In genomic region chr8:100101957-100102356, GRCm38 (mm10) we compare ENCODE assay signal across 24 mouse cellular contexts.
DNase-seq lines count a peak whose midpoint lies in the region; ATAC-seq and TF ChIP-seq lines count a peak whose summit lies in the region.
"Had no signal": no experiment of that assay in that cellular context is flagged by ENCODE, and none has a peak within 500 bp of the region (broad histone marks: within the 10 kb centered on the region; RNA-seq: fewer than 3 reads in every experiment).

No protein-coding gene starts in this region.

- H3K36me3 ChIP-seq in forebrain, embryonic 13.5 days (ENCODE audit: poor library complexity, severe bottlenecking) = no peaks in the 10 kb centered on the region
- H3K36me3 ChIP-seq in forebrain, embryonic 11.5 days (ENCODE audit: control insufficient read depth, insufficient read depth, low read length) = no peaks in the 10 kb centered on the region
- H3K36me3 ChIP-seq in embryonic facial prominence, embryonic 14.5 days (ENCODE audit: control insufficient read depth, insufficient read depth, low read length) = no peaks in the 10 kb centered on the region
- no peaks in the 10 kb centered on the region for H3K36me3 ChIP-seq in forebrain, postnatal 0 days (ENCODE audit: insufficient read depth)
- H3K36me3 ChIP-seq in kidney, embryonic 15.5 days = no peaks in the 10 kb centered on the region
- H3K36me3 ChIP-seq: embryonic facial prominence, embryonic 15.5 days; heart, embryonic 10.5 days; hindbrain, embryonic 13.5 days had no signal

- H3K9ac ChIP-seq in forebrain, embryonic 13.5 days = no peak overlapping the region
- H3K9ac ChIP-seq in forebrain, embryonic 11.5 days (ENCODE audit: low read length) = no peak overlapping the region
- H3K9ac ChIP-seq in embryonic facial prominence, embryonic 14.5 days (ENCODE audit: low read depth, low read length) = no peak overlapping the region
- H3K9ac ChIP-seq in forebrain, postnatal 0 days = no peak overlapping the region
- H3K9ac ChIP-seq in kidney, embryonic 15.5 days = no peak overlapping the region
- H3K9ac ChIP-seq: embryonic facial prominence, embryonic 15.5 days; hindbrain, embryonic 13.5 days had no signal

- DNase-seq in forebrain, embryonic 11.5 days (ENCODE audit: low spot score) = no peak
- DNase-seq in layer of hippocampus, adult 9-11 months = peak; percentile 15
- no peak for DNase-seq in layer of hippocampus, postnatal 10 days (ENCODE audit: low spot score in 2 of 2)
- peak; percentile 2 for DNase-seq in embryonic facial prominence, embryonic 14.5 days (ENCODE audit: low spot score)
- DNase-seq in forebrain, postnatal 0 days = peak; percentile 35
- DNase-seq in lung, postnatal 25 days (ENCODE audit: low spot score) = no peak
- DNase-seq: adrenal gland, postnatal 14 days; cerebellum, adult 2 months; cerebellum, postnatal 14 days; gastrocnemius, postnatal 10 days; heart, adult 18-20 months; heart, postnatal 10 days; heart, postnatal 4 days; kidney, adult 11 months had no signal

- H3K27me3 ChIP-seq in forebrain, embryonic 13.5 days = no peaks in the 10 kb centered on the region
- no peaks in the 10 kb centered on the region for H3K27me3 ChIP-seq in forebrain, embryonic 11.5 days (ENCODE audit: control insufficient read depth, insufficient read depth, low read length)
- no peaks in the 10 kb centered on the region for H3K27me3 ChIP-seq in embryonic facial prominence, embryonic 14.5 days (replicated peaks; ENCODE audit: control insufficient read depth, insufficient read depth, low read length)
- H3K27me3 ChIP-seq in forebrain, postnatal 0 days (ENCODE audit: insufficient read depth, low read length) = no peaks in the 10 kb centered on the region
- no peaks in the 10 kb centered on the region for H3K27me3 ChIP-seq in kidney, embryonic 15.5 days
- H3K27me3 ChIP-seq: CH12.LX; embryonic facial prominence, embryonic 15.5 days; hindbrain, embryonic 13.5 days; Patski had no signal

- H3K4me2 ChIP-seq in forebrain, embryonic 13.5 days = no peak overlapping the region
- no peak overlapping the region for H3K4me2 ChIP-seq in forebrain, embryonic 11.5 days (ENCODE audit: low read depth, low read length, severe bottlenecking)
- no peak overlapping the region for H3K4me2 ChIP-seq in embryonic facial prominence, embryonic 14.5 days (ENCODE audit: low read depth, low read length)
- H3K4me2 ChIP-seq in forebrain, postnatal 0 days (ENCODE audit: low read depth) = no peak overlapping the region
- no peak overlapping the region for H3K4me2 ChIP-seq in kidney, embryonic 15.5 days
- H3K4me2 ChIP-seq: embryonic facial prominence, embryonic 15.5 days; hindbrain, embryonic 13.5 days had no signal

- peak; percentile 88 for ATAC-seq in forebrain, embryonic 13.5 days
- no peak for ATAC-seq in forebrain, embryonic 11.5 days (replicated peaks; ENCODE audit: low FRiP score)
- ATAC-seq in embryonic facial prominence, embryonic 14.5 days (ENCODE audit: low read depth) = no peak
- ATAC-seq in forebrain, postnatal 0 days = peak; percentile 92
- ATAC-seq in kidney, embryonic 15.5 days (replicated peaks; ENCODE audit: low FRiP score) = no peak
- ATAC-seq: activated CD4-positive, CD25-positive, alpha-beta regulatory T cell, adult 4 months; hindbrain, postnatal 0 days; Patski had no signal

- no peaks in the 10 kb centered on the region for H3K4me1 ChIP-seq in forebrain, embryonic 13.5 days
- no peaks in the 10 kb centered on the region for H3K4me1 ChIP-seq in forebrain, embryonic 11.5 days (replicated peaks; ENCODE audit: control insufficient read depth, insufficient read depth, low read length)
- H3K4me1 ChIP-seq in embryonic facial prominence, embryonic 14.5 days (ENCODE audit: control insufficient read depth, insufficient read depth, low read length) = no peaks in the 10 kb centered on the region
- H3K4me1 ChIP-seq in forebrain, postnatal 0 days (ENCODE audit: insufficient read depth) = no peaks in the 10 kb centered on the region
- H3K4me1 ChIP-seq in kidney, embryonic 15.5 days = no peaks in the 10 kb centered on the region
- H3K4me1 ChIP-seq: embryonic facial prominence, embryonic 15.5 days; heart, embryonic 10.5 days; hindbrain, embryonic 13.5 days had no signal

- no peak for TF ChIP-seq CTCF in forebrain, postnatal 0 days (IDR thresholded peaks at IDR 0.05; ENCODE audit: low read depth)

- H3K4me3 ChIP-seq in forebrain, embryonic 13.5 days = no peak overlapping the region
- H3K4me3 ChIP-seq in forebrain, embryonic 11.5 days (ENCODE audit: low read depth, low read length) = no peak overlapping the region
- H3K4me3 ChIP-seq in embryonic facial prominence, embryonic 14.5 days (ENCODE audit: low read depth, low read length) = no peak overlapping the region
- no peak overlapping the region for H3K4me3 ChIP-seq in forebrain, postnatal 0 days (ENCODE audit: low read depth, low read length)
- H3K4me3 ChIP-seq in kidney, embryonic 15.5 days (replicated peaks) = no peak overlapping the region
- H3K4me3 ChIP-seq: embryonic facial prominence, embryonic 15.5 days; erythroblast, embryonic 14.5 days; heart, embryonic 10.5 days; hindbrain, embryonic 13.5 days had no signal

- H3K27ac ChIP-seq in forebrain, embryonic 13.5 days = no peak overlapping the region
- no peak overlapping the region for H3K27ac ChIP-seq in forebrain, embryonic 11.5 days (ENCODE audit: low read depth, low read length)
- no peak overlapping the region for H3K27ac ChIP-seq in embryonic facial prominence, embryonic 14.5 days (replicated peaks; ENCODE audit: low read depth, low read length)
- H3K27ac ChIP-seq in forebrain, postnatal 0 days (ENCODE audit: low read depth, low read length) = no peak overlapping the region
- H3K27ac ChIP-seq in kidney, embryonic 15.5 days = no peak overlapping the region
- H3K27ac ChIP-seq: embryonic facial prominence, embryonic 15.5 days; heart, embryonic 10.5 days; hindbrain, embryonic 13.5 days; hindbrain, postnatal 0 days had no signal

- 61% methylated on average over 2 of the region's 2 CpGs for WGBS in forebrain, embryonic 13.5 days
- WGBS in forebrain, embryonic 11.5 days = 73% methylated on average over 2 of the region's 2 CpGs
- 49% methylated on average over 2 of the region's 2 CpGs for WGBS in embryonic facial prominence, embryonic 14.5 days
- WGBS in forebrain, postnatal 0 days = 43% methylated on average over 2 of the region's 2 CpGs
- 84% methylated on average over 2 of the region's 2 CpGs for whole genome bisulfite sequencing in kidney, embryonic 15.5 days

- H3K9me3 ChIP-seq in forebrain, embryonic 13.5 days (replicated peaks) = no peaks in the 10 kb centered on the region
- H3K9me3 ChIP-seq in forebrain, embryonic 11.5 days (ENCODE audit: control insufficient read depth, low read length) = no peaks in the 10 kb centered on the region
- H3K9me3 ChIP-seq in embryonic facial prominence, embryonic 14.5 days (ENCODE audit: control insufficient read depth, low read length) = no peaks in the 10 kb centered on the region
- H3K9me3 ChIP-seq in forebrain, postnatal 0 days (ENCODE audit: low read length) = no peaks in the 10 kb centered on the region
- no peaks in the 10 kb centered on the region for H3K9me3 ChIP-seq in kidney, embryonic 15.5 days (replicated peaks)
- H3K9me3 ChIP-seq: embryonic facial prominence, embryonic 15.5 days; heart, embryonic 10.5 days; hindbrain, embryonic 13.5 days had no signal

Comparison
In these comparisons a context has a peak if more than half of its experiments do, and no peak if none do; other contexts are left out.
1. ATAC-seq: peak in forebrain, embryonic 13.5 days (single experiment) and forebrain, postnatal 0 days (single experiment); none in forebrain, embryonic 11.5 days (single experiment), embryonic facial prominence, embryonic 14.5 days (single experiment) and kidney, embryonic 15.5 days (single experiment).
2. DNase-seq: peak in layer of hippocampus, adult 9-11 months (single experiment), embryonic facial prominence, embryonic 14.5 days (single experiment) and forebrain, postnatal 0 days (single experiment); none in forebrain, embryonic 11.5 days (single experiment), layer of hippocampus, postnatal 10 days (0 of 2) and lung, postnatal 25 days (single experiment).